Mouse (Mus musculus) heart, adult 2 months (tissue): ENCODE results near the gene Smug1. TPM values are rescaled to one million over a fixed set of nuclear protein-coding genes. Genes with fewer than 3 reads are reported as not detected.
A peak's percentile ranks its signal among the peaks of the same experiment; 100 is the strongest.

ENCODE experiments used
- DNase-seq, 2 experiments: peaks; one replicate each; pipeline ENCODE4 v3.0.0; 2021
- H3K27ac ChIP-seq: fragments of 200-600 bp; 2 replicates; pipeline ENCODE4 v1.8.1; 2022
- H3K27me3 ChIP-seq: fragments of 200-500 bp; 2 replicates; pipeline ENCODE4 v1.6.1; 2012; ENCODE audit warnings: mild to moderate bottlenecking, low read length, inconsistent platforms, mixed read lengths; ENCODE audit not compliant: control insufficient read depth, insufficient read depth
- H3K36me3 ChIP-seq: fragments of 200-500 bp; 2 replicates; pipeline ENCODE4 v1.6.1; 2012; ENCODE audit warnings: low read length, inconsistent platforms; ENCODE audit not compliant: control insufficient read depth, insufficient read depth
- H3K4me1 ChIP-seq: fragments of 200-500 bp; 2 replicates; pipeline ENCODE4 v1.6.1; 2011; ENCODE audit warnings: low read length; ENCODE audit not compliant: control insufficient read depth, insufficient read depth
- H3K4me3 ChIP-seq: fragments of 200-600 bp; 2 replicates; pipeline ENCODE4 v1.8.1; 2022
- H3K79me2 ChIP-seq: fragments of 200-500 bp; replicated peaks from 2 replicates; pipeline ENCODE4 v1.6.1; 2012; ENCODE audit warnings: mild to moderate bottlenecking, inconsistent platforms, low read length, moderate library complexity, mixed read lengths; ENCODE audit not compliant: control insufficient read depth, insufficient read depth
- H3K9ac ChIP-seq: fragments of 200-500 bp; 2 replicates; pipeline ENCODE4 v1.6.1; 2012; ENCODE audit warnings: low read depth, mild to moderate bottlenecking, control low read depth, inconsistent platforms, low read length, mixed read lengths
- CTCF ChIP-seq: fragments of 200-600 bp; IDR thresholded peaks from 2 replicates; pipeline ENCODE4 v1.8.1; 2022; ENCODE audit warnings: antibody characterized with exemption, mild to moderate bottlenecking, moderate library complexity
- EP300 ChIP-seq: fragments of 200-500 bp; IDR thresholded peaks from 2 replicates; pipeline ENCODE4 v1.6.1; 2011; ENCODE audit warnings: low read depth, low read length, control low read depth; ENCODE audit not compliant: insufficient read depth
- POLR2A ChIP-seq: fragments of 200-500 bp; IDR thresholded peaks from 2 replicates; pipeline ENCODE4 v1.6.1; 2011; ENCODE audit warnings: mild to moderate bottlenecking, low read depth, low read length, control low read depth; ENCODE audit not compliant: insufficient read depth
- WGBS: fragments of 180-500 bp; shearing (Covaris S2); methylation state at CpG from one replicate; pipeline ENCODE4 v1.1.7; 2018; 5-methylcytosine and 5-hydroxymethylcytosine counted together
- intact Hi-C: fragments of 180-260 bp; cut with DNase I; formaldehyde crosslinking; loops from one replicate; pipeline ENCODE4 v1.15.1; 2025
- polyA plus RNA-seq: library from polyadenylated mRNA; depleted of rRNA; stranded (reverse); fragments of >200 nt; gene quantifications from 2 replicates; pipeline ENCODE4 v1.2.3, GENCODE M21; 2012
- total RNA-seq, 2 experiments: library from RNA; stranded (reverse); gene quantifications; 2 replicates each; pipeline ENCODE4 v1.2.3; 2021

The Smug1 gene
- total and polyA plus RNA-seq, 3 experiments, result 13.3 to 15.2 (median 13.9) TPM

- intact Hi-C loops, result no loop called here
- no peaks in the 10 kb centered on the region for H3K27me3 ChIP-seq
- H3K79me2 ChIP-seq, result no peaks in the 10 kb centered on the region
- no peak overlapping the region for H3K4me3 ChIP-seq
- DNase-seq, result peak; percentile 58 to 73
- TF ChIP-seq POLR2A (no peak), EP300 (peak; percentile 79; the same call in 1 of the 2 replicates)
- H3K36me3 ChIP-seq, result peaks cover 14% of the 10 kb centered on the region
- H3K9ac ChIP-seq, result no peak overlapping the region
- WGBS, result 39% methylated on average over 6 of the region's 6 CpGs
- H3K4me1 ChIP-seq, result no peaks in the 10 kb centered on the region; the same call in 1 of the 2 replicates
- H3K27ac ChIP-seq, result peak overlapping the region; percentile 60
Measured at GRCm38 (mm10) chr15:103202088-103202793, 35.3 kb upstream of the Smug1 start.

DNA sequence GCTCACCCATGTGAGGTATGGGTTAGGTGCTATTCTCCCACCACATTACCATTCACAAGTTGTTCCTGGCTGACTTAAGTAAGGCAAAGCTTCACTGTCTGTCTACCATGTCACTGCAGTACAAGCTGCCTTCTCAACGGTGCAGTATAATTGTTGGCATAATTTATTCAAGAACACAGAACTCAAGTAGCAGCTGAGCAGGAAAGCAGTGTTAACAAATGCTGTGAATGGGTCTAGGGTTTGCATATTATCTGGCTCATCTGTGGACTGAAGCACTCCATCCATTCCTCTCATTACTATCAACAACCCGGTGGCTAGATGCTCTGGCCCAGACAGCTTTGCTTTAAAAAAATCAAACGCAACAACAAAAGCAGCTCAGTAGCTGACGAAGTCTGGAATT lies 30.9 kb upstream of the Smug1 start:
- Histone ChIP-seq H3K9ac (no peak overlapping the region), H3K4me1 (peaks cover 2% of the 10 kb centered on the region), H3K27ac (no peak overlapping the region), H3K36me3 (peaks cover 18% of the 10 kb centered on the region), H3K4me3 (no peak overlapping the region), H3K27me3 (no peaks in the 10 kb centered on the region), H3K79me2 (no peaks in the 10 kb centered on the region)
- no peak for DNase-seq
- intact Hi-C loops, result no loop called here
- 81% methylated on average over 4 of the region's 4 CpGs for WGBS
- TF ChIP-seq EP300 (no peak), CTCF (no peak), POLR2A (no peak)

- intact Hi-C loops, result no loop called here
- no peaks in the 10 kb centered on the region for H3K27me3 ChIP-seq
- H3K79me2 ChIP-seq, result no peaks in the 10 kb centered on the region
- no peak overlapping the region for H3K9ac ChIP-seq
- H3K4me3 ChIP-seq, result no peak overlapping the region
- DNase-seq, result no peak
- H3K36me3 ChIP-seq, result peaks cover 13% of the 10 kb centered on the region
- peaks cover 2% of the 10 kb centered on the region for H3K4me1 ChIP-seq
- no peak for TF ChIP-seq CTCF
- no peak for TF ChIP-seq EP300
- no peak for TF ChIP-seq POLR2A
- WGBS, result 22% methylated on average over 1 of the region's 1 CpGs
- H3K27ac ChIP-seq, result no peak overlapping the region
Measured at GRCm38 (mm10) chr15:103196835-103197234, 29.9 kb upstream of the Smug1 start.

- no peak for TF ChIP-seq EP300
- no peak for TF ChIP-seq POLR2A
- TF ChIP-seq CTCF, result no peak
- H3K36me3 ChIP-seq, result peaks cover 13% of the 10 kb centered on the region
- H3K79me2 ChIP-seq, result no peaks in the 10 kb centered on the region
- no peak overlapping the region for H3K9ac ChIP-seq
- H3K27me3 ChIP-seq, result no peaks in the 10 kb centered on the region
- peak overlapping the region; percentile 32 for H3K27ac ChIP-seq
- H3K4me1 ChIP-seq, result peaks cover 2% of the 10 kb centered on the region
- WGBS, result 35% methylated on average over 2 of the region's 2 CpGs
- DNase-seq, result peak in 1 of 2 experiments; percentile 44
- intact Hi-C loops, result no loop called here
- no peak overlapping the region for H3K4me3 ChIP-seq
Measured at GRCm38 (mm10) chr15:103193606-103194005, 26.7 kb upstream of the Smug1 start.

- H3K9ac ChIP-seq, result no peak overlapping the region
- peak; percentile 80 for TF ChIP-seq CTCF
- no peak for TF ChIP-seq POLR2A
- no peaks in the 10 kb centered on the region for H3K27me3 ChIP-seq
- no peaks in the 10 kb centered on the region for H3K79me2 ChIP-seq
- H3K4me1 ChIP-seq, result peaks cover 2% of the 10 kb centered on the region
- no peak overlapping the region for H3K4me3 ChIP-seq
- H3K36me3 ChIP-seq, result peaks cover 6% of the 10 kb centered on the region
- intact Hi-C loops, result no loop called here
- WGBS, result 60% methylated on average over 10 of the region's 10 CpGs
- no peak overlapping the region for H3K27ac ChIP-seq
- DNase-seq, result peak in 1 of 2 experiments; percentile 57
Measured at GRCm38 (mm10) chr15:103190531-103191462, 23.9 kb upstream of the Smug1 start.

DNA sequence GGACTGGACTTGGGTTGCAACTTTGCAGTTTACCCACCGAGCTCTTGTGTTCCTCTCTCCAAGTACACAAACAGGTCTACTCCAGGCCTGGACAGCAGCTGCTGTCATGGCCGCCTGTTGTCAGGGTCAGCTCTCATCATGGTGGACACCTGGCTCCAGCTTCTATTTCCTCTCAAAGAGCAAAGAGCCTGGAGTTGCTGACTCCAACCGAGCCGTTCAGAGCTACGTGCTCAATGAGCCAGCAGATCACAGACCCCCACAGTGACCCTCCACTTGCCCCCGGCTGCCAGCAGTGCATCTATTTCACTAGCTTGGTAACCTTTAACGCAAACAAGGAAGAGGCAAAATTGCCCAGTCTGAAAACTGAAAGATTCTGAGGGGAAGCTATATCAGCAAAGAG lies 23.2 kb upstream of the Smug1 start:
- Histone ChIP-seq H3K4me1 (peaks cover 2% of the 10 kb centered on the region), H3K27me3 (no peaks in the 10 kb centered on the region), H3K36me3 (peaks cover 6% of the 10 kb centered on the region), H3K4me3 (no peak overlapping the region), H3K79me2 (no peaks in the 10 kb centered on the region), H3K9ac (no peak overlapping the region), H3K27ac (no peak overlapping the region)
- no peak for TF ChIP-seq CTCF
- TF ChIP-seq POLR2A, result no peak
- TF ChIP-seq EP300, result no peak
- DNase-seq, result no peak
- WGBS, result 87% methylated on average over 7 of the region's 7 CpGs
- intact Hi-C loops, result no loop called here
